Mouse (Mus musculus) common myeloid progenitor, adult 5-6 weeks (primary cell): Measurements from ENCODE around the gene Ung. TPM values are rescaled to one million over a fixed set of nuclear protein-coding genes. Genes with fewer than 3 reads are reported as not detected.

Source experiments
- ATAC-seq: replicated peaks from 2 replicates; pipeline ENCODE4 v1.8.0; 2016; ENCODE audit warnings: low read depth, mild to moderate bottlenecking, moderate TSS enrichment, inconsistent platforms; ENCODE audit not compliant: poor library complexity, severe bottlenecking
- total RNA-seq: library from RNA; stranded (forward); fragments of 200-1000, 187-1606 nt; gene quantifications from 2 replicates; pipeline ENCODE4 v1.2.3, GENCODE M21; 2017

Ung gene
- total RNA-seq, 1 experiment from 2014 or later, result 35.1 TPM

DNA sequence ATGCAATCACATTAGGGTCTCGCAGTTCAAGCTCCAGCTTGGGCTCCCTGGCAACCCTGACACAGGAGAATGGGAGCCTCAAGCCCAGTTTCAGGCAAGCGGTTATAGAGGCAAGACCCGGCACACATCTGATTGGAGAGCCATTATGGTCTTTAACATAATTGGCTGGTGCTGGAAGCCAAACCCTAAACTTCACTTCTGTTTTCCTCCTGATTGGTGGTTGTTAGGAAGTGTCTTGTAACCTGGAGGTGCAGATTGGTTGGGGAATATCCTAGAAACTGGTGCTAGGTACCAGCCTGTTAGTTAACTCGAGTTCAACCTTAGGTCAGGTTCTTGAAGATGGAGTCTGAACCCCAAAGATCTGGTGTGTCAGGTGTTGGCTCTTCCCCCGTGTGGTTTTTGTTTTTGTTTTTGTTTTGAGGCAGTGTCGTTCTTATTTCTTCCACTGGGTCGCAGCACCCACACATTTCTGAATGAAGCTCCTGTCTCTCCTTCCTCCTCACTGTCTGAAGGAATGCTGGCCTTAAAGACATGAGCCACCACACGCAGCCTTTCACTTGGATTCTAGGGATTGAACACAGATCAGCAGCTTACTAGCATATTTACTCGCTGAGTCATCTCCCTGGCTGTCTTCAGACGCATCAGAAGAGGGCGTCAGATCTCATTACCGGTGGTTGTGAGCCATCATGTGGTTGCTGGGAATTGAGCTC is 32.1 kb downstream of the Ung start:
- no peak for ATAC-seq

DNA sequence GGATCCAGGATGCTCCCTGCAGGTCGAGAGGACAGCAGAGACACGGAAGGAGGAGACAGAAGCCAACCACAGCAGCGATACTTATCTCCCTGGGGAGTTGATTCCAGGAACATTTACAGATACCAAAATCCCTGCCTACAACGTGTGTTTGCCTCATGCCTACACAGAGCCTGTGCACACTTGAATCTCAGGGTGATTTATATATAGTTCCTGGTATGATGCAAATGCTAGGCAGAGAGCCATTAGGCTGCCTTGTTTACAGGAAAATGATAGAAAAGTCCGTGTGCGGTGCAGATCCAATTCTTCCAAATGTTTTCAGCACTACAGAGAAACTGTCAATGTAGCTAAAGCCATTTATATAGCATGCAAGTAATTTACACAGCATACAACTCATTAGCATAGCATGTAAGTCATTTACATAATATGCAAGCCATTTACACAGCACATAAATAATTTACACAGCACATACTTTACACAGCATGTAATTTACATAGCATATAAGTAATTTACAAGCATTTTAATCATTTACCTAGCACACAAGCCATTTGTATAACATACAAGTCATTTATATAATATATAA is 33.0 kb downstream of the Ung start:
- ATAC-seq, result no peak

DNA sequence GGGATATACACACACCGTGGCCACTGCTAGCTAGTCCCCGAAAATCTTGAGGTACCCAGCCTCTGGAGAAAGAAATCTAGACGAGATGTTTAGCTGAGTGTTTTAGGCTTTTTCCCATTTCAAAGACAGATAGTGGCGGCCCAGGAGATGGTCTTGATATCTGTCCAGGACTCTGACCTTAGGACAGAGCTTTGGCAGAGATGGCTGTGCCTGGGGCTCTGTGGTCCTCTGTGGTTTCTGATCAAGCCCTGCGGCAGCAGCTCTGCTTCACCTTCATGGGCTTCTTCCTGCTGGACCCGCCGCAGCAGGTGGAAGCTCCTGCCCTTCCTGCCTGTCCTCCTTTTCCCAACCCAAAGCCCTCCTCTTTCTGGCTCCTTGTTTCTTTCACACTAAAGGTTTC is 40.2 kb downstream of the Ung start:
- no peak for ATAC-seq

DNA sequence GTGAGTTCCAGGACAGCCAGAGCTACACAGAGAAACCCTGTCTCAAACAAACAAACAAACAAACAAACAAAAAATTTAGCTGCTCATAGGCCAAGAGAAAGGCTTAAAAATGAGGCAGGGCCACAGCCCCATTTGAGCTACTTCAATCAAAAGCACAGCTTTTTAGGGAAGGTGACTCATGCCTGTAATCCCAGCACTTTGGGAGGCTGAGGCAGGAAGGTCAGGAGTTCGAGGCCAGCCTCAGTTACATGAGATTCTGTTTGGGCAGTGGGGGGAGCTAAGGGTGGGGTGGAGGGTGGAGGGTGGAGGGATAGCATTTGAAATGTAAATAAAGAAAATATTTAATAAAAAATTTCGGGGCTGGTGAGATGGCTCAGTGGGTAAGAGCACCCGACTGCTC is 42.8 kb downstream of the Ung start:
- ATAC-seq, result peak; percentile 60

DNA sequence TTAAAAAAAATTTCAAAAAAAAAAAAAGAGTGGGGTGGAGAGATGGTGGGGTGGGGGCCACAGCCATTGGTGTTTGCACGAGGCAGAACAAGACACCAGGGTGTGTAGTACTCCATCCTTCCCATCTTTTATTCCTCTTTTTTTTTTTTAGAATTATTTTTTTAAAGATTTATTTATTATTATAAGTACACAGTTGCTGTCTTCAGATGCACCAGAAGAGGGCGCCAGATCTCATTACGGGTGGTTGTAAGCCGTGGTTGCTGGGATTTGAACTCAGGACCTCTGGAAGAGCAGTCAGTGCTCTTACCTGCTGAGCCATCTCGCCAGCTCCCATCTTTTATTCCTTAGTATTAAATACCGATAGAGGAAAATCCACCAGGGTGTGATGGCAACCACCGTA is 43.3 kb downstream of the Ung start:
- ATAC-seq, result no peak

DNA sequence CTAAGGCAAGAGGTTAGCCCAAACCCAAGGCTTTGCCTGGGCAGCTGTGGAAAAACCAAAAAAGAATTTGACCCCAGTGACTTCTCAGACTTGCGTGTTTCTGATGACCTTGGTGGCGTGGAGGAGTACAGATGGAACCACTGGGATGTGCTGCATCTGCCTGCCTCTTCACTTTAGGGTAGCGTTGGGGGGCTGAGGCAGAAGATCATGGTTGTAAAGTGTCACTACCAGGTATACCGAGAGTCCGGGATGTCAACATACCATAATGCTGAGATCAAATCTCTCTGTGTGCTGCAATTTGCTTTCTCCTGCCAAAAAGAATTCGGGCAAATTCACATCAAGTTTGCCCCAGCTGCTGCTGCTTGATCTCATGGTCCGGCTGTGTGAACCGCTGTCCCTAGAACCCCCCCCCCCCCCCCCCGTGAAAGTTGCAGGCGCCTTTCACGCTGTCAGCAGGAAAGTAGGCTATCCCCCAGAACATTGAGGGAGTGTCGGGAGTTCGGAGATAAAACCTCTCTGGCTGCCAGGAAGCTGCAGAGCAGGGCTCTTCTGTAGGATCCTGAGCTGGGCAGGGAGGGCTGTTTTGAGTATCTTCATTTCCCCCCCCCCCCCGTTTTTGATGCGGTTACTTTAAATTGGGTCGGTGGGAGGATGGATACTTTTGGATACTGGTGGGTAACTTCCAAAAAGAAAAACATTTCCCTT is 43.8 kb downstream of the Ung start:
- ATAC-seq, result no peak

DNA sequence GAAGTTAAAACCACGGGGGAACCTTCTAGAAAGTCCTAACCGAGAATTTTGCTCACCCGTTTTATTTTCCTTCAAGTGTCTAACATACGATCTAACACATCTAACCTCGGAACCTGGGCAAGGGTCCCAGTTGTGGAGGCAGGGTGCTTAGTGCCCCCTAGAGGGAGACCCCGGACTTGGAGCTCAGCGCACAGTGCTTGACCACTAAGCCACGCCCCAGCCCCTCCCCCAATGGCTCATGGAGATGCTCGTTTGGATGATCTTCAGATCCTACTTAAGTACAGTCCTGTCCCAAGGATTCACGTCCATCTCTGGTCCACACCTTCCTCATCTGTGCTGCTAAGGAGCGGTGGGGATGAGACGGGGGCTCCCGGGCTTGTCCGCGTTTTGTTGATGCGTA is 44.5 kb downstream of the Ung start:
- 0 out of 2 replicates have a peak, but pooled peaks have one; percentile 17 for ATAC-seq

DNA sequence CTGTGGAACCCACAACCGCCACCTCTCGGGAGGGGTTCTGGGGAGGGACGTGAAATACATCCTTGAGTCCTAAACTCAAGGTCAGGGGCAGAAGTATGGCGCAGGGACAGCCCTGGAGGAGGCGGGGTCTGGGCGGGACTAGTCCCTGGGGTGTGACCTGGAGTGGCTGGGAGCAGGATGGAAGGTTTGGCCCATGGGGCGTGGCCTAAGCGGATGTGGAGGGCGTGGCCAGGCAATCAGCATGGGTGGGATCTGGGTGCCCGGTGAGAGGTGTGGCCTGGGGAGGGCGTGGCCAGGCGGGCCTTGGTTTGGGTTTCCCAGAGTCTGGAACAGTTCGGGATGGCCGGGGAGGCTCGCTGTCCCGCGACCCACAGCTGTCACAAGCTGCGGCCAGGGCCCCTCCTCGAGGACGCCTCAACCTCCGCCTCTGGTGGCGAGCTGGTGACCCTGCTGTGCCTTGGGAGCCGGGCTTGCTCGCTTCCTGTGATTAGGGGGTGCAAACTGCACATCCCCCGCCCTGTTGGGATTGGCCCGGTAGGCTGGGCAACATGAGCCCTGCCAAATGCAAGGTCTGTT is 45.5 kb downstream of the Ung start:
- peak; percentile 96 for ATAC-seq

DNA sequence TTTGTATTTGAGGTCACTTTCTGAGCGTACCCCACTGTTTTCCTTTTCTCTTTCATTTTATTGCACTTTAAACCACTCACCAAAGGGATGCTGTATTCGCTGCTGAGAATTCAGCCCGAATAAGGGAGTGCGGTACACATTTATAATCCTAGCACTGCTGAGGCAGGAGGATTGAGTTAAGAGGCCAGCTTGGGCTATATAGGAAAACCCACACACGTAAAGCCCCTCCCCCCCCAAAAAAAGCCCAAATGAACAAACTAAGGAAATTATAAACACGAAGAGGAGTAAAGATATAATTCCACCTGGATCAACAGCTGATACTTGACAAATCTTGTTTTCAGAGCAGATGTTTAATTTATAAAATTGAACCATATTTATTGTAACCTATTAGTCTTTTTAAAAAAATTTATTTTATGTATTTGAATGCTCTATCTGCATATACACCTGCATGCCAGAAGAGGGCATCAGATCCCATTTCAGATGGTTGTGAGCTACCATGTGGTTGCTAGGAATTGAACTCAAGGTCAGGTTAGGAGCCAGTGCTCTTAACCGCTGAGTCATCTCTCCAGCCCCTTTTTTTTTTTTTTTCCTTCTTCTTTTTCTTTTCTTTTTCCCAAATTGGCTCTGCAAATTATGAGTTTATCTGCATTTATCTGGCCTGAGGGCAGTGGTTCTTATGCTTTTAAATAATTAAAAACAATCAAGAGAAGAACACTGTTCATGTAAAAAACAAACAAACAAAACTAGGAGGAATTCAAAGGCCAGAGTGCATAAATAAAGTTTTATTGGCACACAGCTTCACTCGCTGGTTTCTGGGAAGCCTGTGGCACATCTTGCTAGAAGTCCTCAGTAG is 46.6 kb downstream of the Ung start:
- no peak for ATAC-seq

DNA sequence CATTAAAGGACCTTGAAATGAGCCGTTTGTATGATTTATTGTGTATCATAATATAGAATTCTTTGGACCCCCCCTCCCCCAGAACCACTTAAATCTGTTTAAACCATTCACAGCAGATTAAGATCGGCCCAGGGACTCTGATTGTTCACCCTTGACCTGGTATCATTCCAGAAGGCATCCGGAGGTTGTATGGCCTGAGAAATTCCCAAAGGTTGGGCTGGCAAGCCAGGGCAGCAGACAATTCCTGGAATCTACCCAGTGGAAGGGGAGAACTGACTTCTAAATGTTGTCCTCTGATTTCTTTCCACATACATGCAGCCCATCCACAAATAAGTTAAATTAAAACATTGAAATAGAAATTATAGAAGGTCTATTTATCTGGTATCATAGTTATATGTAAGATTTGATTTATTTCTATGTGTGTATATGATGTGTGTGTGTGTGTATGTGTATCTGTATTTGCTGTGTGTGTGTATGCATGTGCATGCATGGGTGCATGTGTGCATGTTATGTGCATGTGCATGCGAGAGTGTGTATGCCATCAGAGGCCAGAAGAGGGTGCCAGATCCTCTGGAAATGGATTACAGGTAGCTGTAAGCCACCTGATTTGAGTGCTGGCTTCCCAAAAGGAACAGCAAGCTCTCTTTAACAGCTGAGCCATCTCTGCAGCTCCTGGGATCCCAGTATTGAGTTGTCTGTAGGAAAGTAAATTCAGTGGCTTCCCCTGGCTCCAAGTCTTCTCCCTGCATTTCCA is 48.0 kb downstream of the Ung start:
- ATAC-seq, result no peak

DNA sequence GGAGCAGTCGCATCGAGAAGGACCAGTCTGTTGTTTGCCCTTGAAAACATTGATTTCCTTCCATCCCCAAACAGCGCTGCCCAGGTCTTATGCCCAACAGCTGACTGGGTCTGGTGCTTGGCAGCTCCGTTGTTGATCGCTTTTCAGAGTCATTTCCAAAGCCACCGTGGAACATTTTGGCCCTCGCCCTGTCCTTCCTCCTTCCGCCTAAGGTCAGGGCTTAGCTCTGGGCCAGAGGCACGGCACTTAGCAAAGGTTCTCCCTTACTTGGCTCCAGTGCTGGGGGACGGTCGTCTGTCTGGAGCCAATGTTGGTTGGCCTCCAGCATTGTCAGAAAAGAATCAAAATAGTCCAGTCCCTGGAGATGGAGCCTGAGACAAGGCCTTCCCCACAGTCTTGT is 49.4 kb downstream of the Ung start:
- no peak for ATAC-seq

DNA sequence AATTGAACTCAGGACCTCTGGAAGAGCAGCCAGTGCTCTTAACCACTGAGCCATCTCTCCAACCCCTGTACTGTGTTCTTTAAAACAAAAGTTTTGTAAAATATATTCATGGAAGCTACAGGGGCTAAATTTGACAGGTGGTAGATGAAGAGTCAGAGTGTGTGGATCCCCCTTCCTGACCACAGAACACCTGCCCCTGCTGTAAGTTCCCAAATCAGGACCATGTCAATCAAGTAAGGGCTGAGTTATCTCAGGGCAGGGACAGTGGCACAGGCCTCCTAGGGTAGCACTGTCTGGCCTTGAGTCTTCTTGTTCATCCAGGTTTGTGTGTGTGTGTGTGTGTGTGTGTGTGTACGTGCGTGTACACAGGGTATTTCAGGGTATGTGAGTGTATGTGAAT is 53.3 kb downstream of the Ung start:
- ATAC-seq, result no peak

DNA sequence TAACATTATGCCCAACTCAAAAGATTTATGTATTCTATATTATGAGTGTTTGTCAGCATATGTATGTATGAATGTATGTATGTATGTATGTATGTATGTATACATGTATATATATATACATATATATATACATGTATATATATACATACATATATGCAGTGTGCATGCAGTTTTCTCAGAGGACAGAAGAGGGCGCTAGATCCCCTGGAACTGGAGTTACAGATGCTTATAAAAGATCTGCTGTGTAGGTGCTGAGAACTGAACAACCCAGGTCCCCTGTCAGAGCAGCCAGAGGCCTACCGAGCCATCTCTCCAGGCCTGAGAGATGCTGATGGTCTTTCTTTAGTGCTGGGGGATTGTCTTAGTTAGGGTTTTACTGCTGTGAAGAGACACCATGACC is 56.9 kb downstream of the Ung start:
- ATAC-seq, result no peak

Other genes with a start within 250 kb of the Ung start
- 92.4 and 106 TPM in 2 replicates for gene Coro1c, start 221.6 kb upstream of the Ung start, total RNA-seq
- 3.3 and 7.0 TPM in 2 replicates for gene Ssh1, start 136.5 kb upstream of the Ung start, total RNA-seq
- gene Dao, start 126.7 kb upstream of the Ung start, total RNA-seq, result not detected in 2 replicates
- gene Usp30, start 64.9 kb upstream of the Ung start, total RNA-seq, result 5.8 and 6.7 TPM in 2 replicates
- not detected in 2 replicates for gene Svop, start 38.8 kb upstream of the Ung start, total RNA-seq
- 3.6 and 11.5 TPM in 2 replicates for gene Alkbh2, start 2.2 kb upstream of the Ung start, total RNA-seq
- gene Acacb, start 16.1 kb downstream of the Ung start, total RNA-seq, result 0.49 and 0.87 TPM in 2 replicates
- not detected in 2 replicates for gene Foxn4, start 143.4 kb downstream of the Ung start, total RNA-seq
- gene Myo1h, start 158.8 kb downstream of the Ung start, total RNA-seq, result 0.73 and 1.3 TPM in 2 replicates